Mouse (Mus musculus) lung, adult 2 months (tissue): ENCODE data around the gene Raf1. TPM values are rescaled to one million over a fixed set of nuclear protein-coding genes. Genes with fewer than 3 reads are reported as not detected.

Source experiments
- DNase-seq: peaks from one replicate; pipeline ENCODE4 v3.0.0; 2022
- H3K4me1 ChIP-seq: fragments of 200-500 bp; 2 replicates; pipeline ENCODE4 v1.6.1; 2011; ENCODE audit warnings: low read length; ENCODE audit not compliant: control insufficient read depth, insufficient read depth
- H3K4me3 ChIP-seq: fragments of 200-500 bp; replicated peaks from 2 replicates; pipeline ENCODE3; 2011; ENCODE audit warnings: low read depth, mild to moderate bottlenecking, control low read depth, low read length; ENCODE audit errors: extremely low read depth
- CTCF ChIP-seq: fragments of 200-500 bp; IDR thresholded peaks from 2 replicates; pipeline ENCODE4 v1.5.1; 2011; ENCODE audit warnings: mild to moderate bottlenecking, low read length, control low read depth; ENCODE audit not compliant: insufficient read depth
- POLR2A ChIP-seq: fragments of 200-500 bp; IDR thresholded peaks from 2 replicates; pipeline ENCODE4 v1.6.1; 2011; ENCODE audit warnings: low read depth, mild to moderate bottlenecking, control low read depth, low read length, borderline replicate concordance; ENCODE audit errors: extremely low read depth
- WGBS: fragments of 180-500 bp; shearing (Covaris S2); methylation state at CpG from one replicate; pipeline ENCODE4 v1.1.7; 2018; 5-methylcytosine and 5-hydroxymethylcytosine counted together
- polyA plus RNA-seq: library from polyadenylated mRNA; depleted of rRNA; stranded (reverse); fragments of >200 nt; gene quantifications from 2 replicates; pipeline ENCODE4 v1.2.3, GENCODE M21; 2012

The Raf1 gene
- polyA plus RNA-seq, 1 experiment: 131 TPM

DNA sequence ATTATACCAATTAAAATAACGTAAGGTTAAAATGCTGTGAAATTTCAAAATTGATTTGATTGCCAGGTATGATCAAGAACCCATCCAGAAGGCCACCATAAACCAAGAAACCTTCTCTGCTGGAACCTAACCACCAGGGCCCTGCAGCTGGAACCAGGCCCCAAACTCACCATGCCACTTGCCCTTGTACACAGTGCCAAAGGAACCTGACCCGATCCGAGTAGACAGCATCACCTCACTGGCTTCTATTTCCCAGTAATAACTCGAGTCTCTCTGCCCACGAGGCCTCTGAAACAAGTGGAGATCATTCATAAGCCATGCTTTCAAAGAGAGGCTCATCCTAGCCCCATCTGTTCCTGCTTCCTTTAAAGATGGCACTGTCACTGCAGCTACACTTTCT, 50.3 kb downstream of the Raf1 start:
- H3K4me3 ChIP-seq: no peak overlapping the region
- no peaks in the 10 kb centered on the region for H3K4me1 ChIP-seq
- 84% methylated on average over 5 of the region's 5 CpGs for WGBS
- TF ChIP-seq POLR2A: no peak
- no peak for TF ChIP-seq CTCF
- DNase-seq: no peak

GRCm38 (mm10) chr6:115620942-115621341, 55.5 kb downstream of the Raf1 start:
- no peak for TF ChIP-seq CTCF
- TF ChIP-seq POLR2A: no peak
- Histone ChIP-seq H3K4me3 (no peak overlapping the region), H3K4me1 (no peaks in the 10 kb centered on the region)
- DNase-seq: no peak
- WGBS: 67% methylated on average over 1 of the region's 1 CpGs

DNA sequence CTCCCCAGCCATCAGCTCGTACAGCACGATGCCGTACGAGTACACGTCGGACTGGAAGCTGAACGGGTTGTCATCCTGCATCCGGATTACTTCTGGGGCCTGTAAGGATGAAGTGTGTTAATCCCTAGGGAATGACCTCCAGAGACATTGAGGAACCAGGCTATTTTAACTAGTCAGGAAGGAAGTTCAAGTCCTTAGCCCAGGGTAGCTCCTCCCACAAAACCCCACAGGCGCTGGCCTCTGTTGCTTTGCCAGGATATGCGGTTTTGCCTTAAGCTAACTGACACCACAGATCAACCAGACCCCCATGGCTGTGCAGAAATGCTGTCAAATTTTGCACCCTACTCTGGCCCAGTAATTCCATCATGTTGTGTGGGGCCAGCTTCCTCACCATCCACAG, 56.6 kb downstream of the Raf1 start:
- H3K4me1 ChIP-seq: no peaks in the 10 kb centered on the region
- no peak overlapping the region for H3K4me3 ChIP-seq
- TF ChIP-seq POLR2A (no peak), CTCF (no peak)
- WGBS: 75% methylated on average over 10 of the region's 10 CpGs
- no peak for DNase-seq

DNA sequence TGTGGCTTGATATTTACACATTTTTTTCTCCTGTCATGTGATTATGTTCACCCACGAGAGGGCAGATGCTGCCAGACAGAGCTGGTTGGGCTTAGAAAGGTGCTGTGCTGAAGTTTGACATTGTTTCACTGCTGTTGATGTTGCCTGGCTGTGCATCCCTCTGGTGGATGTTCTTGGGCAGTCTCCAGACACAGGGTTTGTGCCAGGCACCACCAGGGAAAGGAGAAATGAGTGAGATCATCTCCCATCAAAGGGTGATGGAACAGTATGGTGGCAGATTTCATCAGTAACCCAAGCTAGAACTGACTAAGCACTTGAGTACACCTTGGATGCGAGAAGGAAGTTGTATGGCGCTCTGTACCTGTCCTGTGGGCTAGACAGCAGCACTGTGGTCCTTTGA, 60.5 kb downstream of the Raf1 start:
- WGBS: 72% methylated on average over 3 of the region's 3 CpGs
- Histone ChIP-seq H3K4me1 (no peaks in the 10 kb centered on the region), H3K4me3 (no peak overlapping the region)
- DNase-seq: no peak
- no peak for TF ChIP-seq CTCF
- no peak for TF ChIP-seq POLR2A

DNA sequence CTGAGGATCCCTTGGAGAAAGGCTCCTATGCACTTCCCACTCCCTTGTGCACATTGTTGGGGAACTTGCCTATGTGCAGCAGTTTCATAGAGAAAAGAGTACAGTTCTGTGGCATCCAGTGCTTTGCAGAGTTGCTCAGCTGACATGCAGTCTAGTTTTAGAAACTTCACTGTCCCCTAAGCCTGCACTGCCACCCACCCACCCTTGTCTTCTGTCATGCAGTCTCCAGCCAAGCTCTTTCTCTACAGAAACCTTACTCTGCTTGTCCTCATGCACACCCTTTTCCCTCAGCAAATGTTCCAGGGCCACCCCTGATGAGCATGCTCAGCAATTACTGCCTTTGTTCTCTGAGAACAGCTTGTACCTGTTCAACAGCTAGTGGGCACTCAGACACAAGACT, 62.6 kb downstream of the Raf1 start:
- DNase-seq: no peak
- no peak overlapping the region for H3K4me3 ChIP-seq
- TF ChIP-seq POLR2A: no peak
- no peak for TF ChIP-seq CTCF
- H3K4me1 ChIP-seq: no peaks in the 10 kb centered on the region

DNA sequence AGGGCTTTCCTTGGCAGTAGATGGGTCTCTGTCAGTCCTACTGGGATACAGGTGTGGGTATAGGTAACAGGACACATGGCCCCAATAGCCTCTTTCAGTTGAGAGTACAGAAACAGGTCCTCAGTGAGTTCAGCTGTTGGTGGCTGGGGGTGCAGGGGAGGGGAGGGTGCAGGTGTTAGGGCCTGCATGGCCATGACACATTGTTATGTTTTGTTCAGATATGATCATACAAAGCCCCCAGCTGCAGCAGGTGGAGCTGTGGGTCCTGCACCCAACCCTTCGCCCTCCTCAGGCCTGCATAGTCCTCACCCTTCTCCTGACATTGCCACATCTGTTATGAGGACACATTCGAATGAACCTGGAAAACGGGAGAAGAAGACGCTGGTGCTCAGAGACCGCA, 66.1 kb downstream of the Raf1 start:
- DNase-seq: no peak
- Histone ChIP-seq H3K4me3 (no peak overlapping the region), H3K4me1 (no peaks in the 10 kb centered on the region; the same call in 1 of the 2 replicates)
- TF ChIP-seq POLR2A: no peak
- TF ChIP-seq CTCF: no peak
- WGBS: 92% methylated on average over 5 of the region's 5 CpGs

GRCm38 (mm10) chr6:115609121-115609520, 67.3 kb downstream of the Raf1 start:
- 83% methylated on average over 3 of the region's 3 CpGs for WGBS
- Histone ChIP-seq H3K4me3 (no peak overlapping the region), H3K4me1 (no peaks in the 10 kb centered on the region; the same call in 1 of the 2 replicates)
- TF ChIP-seq POLR2A (no peak), CTCF (peak; percentile 43)
- DNase-seq: no peak

GRCm38 (mm10) chr6:115607429-115607828, 69.0 kb downstream of the Raf1 start:
- Histone ChIP-seq H3K4me1 (peaks cover 5% of the 10 kb centered on the region; the same call in 1 of the 2 replicates), H3K4me3 (no peak overlapping the region)
- TF ChIP-seq CTCF: no peak
- no peak for TF ChIP-seq POLR2A
- WGBS: 71% methylated on average over 4 of the region's 4 CpGs
- DNase-seq: no peak

- WGBS: 75% methylated on average over 1 of the region's 1 CpGs
- H3K4me1 ChIP-seq: peaks cover 5% of the 10 kb centered on the region; the same call in 1 of the 2 replicates
- TF ChIP-seq CTCF (no peak), POLR2A (no peak)
- no peak overlapping the region for H3K4me3 ChIP-seq
- no peak for DNase-seq
Measured at GRCm38 (mm10) chr6:115606461-115606860, 70.0 kb downstream of the Raf1 start.

- Histone ChIP-seq H3K4me3 (peak within 1 kb of the TSS; percentile 94), H3K4me1 (peaks cover 5% of the 10 kb centered on the region; the same call in 1 of the 2 replicates)
- DNase-seq: peak; percentile 79
- under 1% methylated on average over 61 of the region's 61 CpGs for WGBS
- TF ChIP-seq CTCF (no peak), POLR2A (peak; percentile 57; the same call in 1 of the 2 replicates)
Measured at GRCm38 (mm10) chr6:115601715-115602523, 74.5 kb downstream of the Raf1 start, which contains the start of gene Mkrn2. Gene Mkrn2, plus strand, starts transcription at chr6:115601902.
